Mouse (Mus musculus) small intestine, adult 10 weeks (tissue): Measurements from ENCODE around the gene Kctd3. TPM values are rescaled to one million over a fixed set of nuclear protein-coding genes. Genes with fewer than 3 reads are reported as not detected.

Source experiments
- polyA plus RNA-seq: library from polyadenylated mRNA; stranded (reverse); fragments of 350-450 nt; fragmentation: Illumina TruSeq; extraction: RNeasy Lipid Tissue Mini Kit (QIAGEN cat#74804); gene quantifications from one replicate; pipeline ENCODE4 v1.2.3, GENCODE M21; 2014; ENCODE audit warnings: low replicate concordance

The Kctd3 gene
- 8.9 TPM for polyA plus RNA-seq

DNA sequence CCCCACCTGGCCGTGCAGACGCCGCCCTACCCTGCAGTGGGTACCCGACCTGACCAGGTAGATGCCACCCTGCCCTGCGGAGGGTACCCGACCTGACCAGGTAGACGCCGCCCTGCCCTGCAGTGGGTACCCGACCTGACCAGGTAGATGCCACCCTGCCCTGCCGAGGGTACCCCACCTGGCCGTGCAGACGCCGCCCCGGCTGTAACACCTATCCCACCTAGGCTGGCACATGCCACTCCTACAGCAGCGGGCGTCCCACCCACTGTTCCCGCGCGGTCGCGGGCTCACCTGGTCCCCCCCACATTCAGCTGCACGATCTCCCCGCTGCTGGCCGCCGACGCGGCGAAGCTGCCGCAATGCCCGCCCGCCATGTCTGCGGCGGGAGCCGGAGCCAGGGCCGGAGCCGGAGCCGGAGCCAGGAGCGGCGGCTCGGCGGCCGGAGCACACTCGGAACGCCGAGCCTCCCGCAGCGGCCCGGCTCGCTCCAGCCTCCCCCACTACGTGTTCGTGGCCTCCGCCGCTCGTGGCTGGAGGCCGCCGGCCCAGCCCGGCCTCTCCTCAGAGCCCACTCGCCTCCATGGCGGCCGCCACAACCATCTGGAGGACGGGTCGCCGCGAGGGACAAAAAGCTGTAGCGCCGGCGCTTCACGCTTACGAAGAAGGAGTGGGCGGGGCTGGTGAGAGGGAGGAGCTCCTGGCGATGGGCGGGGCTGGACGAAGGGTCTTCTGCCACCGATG lies at the start of gene Kctd3:
Kctd3 (minus strand) TSS at position 603 of the 741 bp plus-strand sequence.

